Mouse (Mus musculus) neural tube, embryonic 15.5 days (tissue): ENCODE measurements around the gene Naga. TPM values are rescaled to one million over a fixed set of nuclear protein-coding genes. Genes with fewer than 3 reads are reported as not detected.

ENCODE experiments used
- ATAC-seq: fragments of 200-750 bp; cut with Nextera tagmentation; 2 replicates; pipeline ENCODE4 v1.8.0; 2017; ENCODE audit warnings: mild to moderate bottlenecking, moderate TSS enrichment, moderate library complexity; ENCODE audit not compliant: low FRiP score
- H3K27ac ChIP-seq: fragments of 300-500 bp; sonication (generic); replicated peaks from 2 replicates; pipeline ENCODE4 v1.5.1; 2015; ENCODE audit warnings: mild to moderate bottlenecking, inconsistent platforms
- H3K27me3 ChIP-seq: fragments of 300-500 bp; sonication (generic); replicated peaks from 2 replicates; pipeline ENCODE4 v1.6.1; 2015; ENCODE audit warnings: inconsistent platforms
- H3K36me3 ChIP-seq: fragments of 300-500 bp; sonication (generic); 2 replicates; pipeline ENCODE4 v1.6.1; 2015; ENCODE audit warnings: inconsistent platforms
- H3K4me1 ChIP-seq: fragments of 300-500 bp; sonication (generic); 2 replicates; pipeline ENCODE4 v1.6.1; 2015; ENCODE audit warnings: inconsistent platforms
- H3K4me2 ChIP-seq: fragments of 300-500 bp; sonication (generic); 2 replicates; pipeline ENCODE4 v1.6.1; 2015; ENCODE audit warnings: inconsistent platforms, mild to moderate bottlenecking, moderate library complexity
- H3K4me3 ChIP-seq: fragments of 300-500 bp; sonication (generic); replicated peaks from 2 replicates; pipeline ENCODE4 v1.5.1; 2015; ENCODE audit warnings: mild to moderate bottlenecking, inconsistent platforms
- H3K9ac ChIP-seq: fragments of 300-500 bp; sonication (generic); replicated peaks from 2 replicates; pipeline ENCODE4 v1.6.1; 2015; ENCODE audit warnings: mild to moderate bottlenecking, inconsistent platforms
- H3K9me3 ChIP-seq: fragments of 300-500 bp; sonication (generic); replicated peaks from 2 replicates; pipeline ENCODE4 v1.6.1; 2016; ENCODE audit warnings: inconsistent platforms
- WGBS: fragments of 180-500 bp; shearing (Covaris S2); methylation state at CpG from one replicate; pipeline ENCODE4 v1.1.7; 2015; ENCODE audit warnings: mixed read lengths; 5-methylcytosine and 5-hydroxymethylcytosine counted together
- polyA plus RNA-seq: library from polyadenylated mRNA; unstranded; fragments of >200 nt; fragmentation: Nextera tagmentation; extraction: Ambion mirVana; gene quantifications from 2 replicates; pipeline ENCODE4 v1.2.1, GENCODE M21; 2015

Gene Naga
- polyA plus RNA-seq, 1 experiment from 2014 or later = 33.4 TPM

- Histone ChIP-seq H3K9ac (peak overlapping the region; percentile 99), H3K36me3 (peaks cover 22% of the 10 kb centered on the region), H3K4me3 (peak overlapping the region; percentile 94), H3K4me1 (peaks cover 34% of the 10 kb centered on the region), H3K27me3 (no peaks in the 10 kb centered on the region), H3K4me2 (peak overlapping the region; percentile 90), H3K27ac (peak overlapping the region; percentile 92), H3K9me3 (no peaks in the 10 kb centered on the region)
- ATAC-seq = peak; percentile 49
- under 1% methylated on average over 23 of the region's 23 CpGs for WGBS
Measured at GRCm38 (mm10) chr15:82353745-82354113, 15.0 kb upstream of the Naga start.

GRCm38 (mm10) chr15:82353078-82353744, 14.5 kb upstream of the Naga start:
- peak overlapping the region; percentile 94 for H3K4me3 ChIP-seq
- peak overlapping the region; percentile 99 for H3K9ac ChIP-seq
- 29% methylated on average over 14 of the region's 14 CpGs for WGBS
- H3K9me3 ChIP-seq = no peaks in the 10 kb centered on the region
- peak overlapping the region; percentile 90 for H3K4me2 ChIP-seq
- no peaks in the 10 kb centered on the region for H3K27me3 ChIP-seq
- peaks cover 27% of the 10 kb centered on the region for H3K36me3 ChIP-seq
- peak overlapping the region; percentile 92 for H3K27ac ChIP-seq
- H3K4me1 ChIP-seq = peaks cover 36% of the 10 kb centered on the region
- ATAC-seq = 0 out of 2 replicates have a peak, but pooled peaks have one; percentile 1

GRCm38 (mm10) chr15:82351480-82351879, 12.8 kb upstream of the Naga start:
- 84% methylated on average over 3 of the region's 3 CpGs for WGBS
- Histone ChIP-seq H3K27ac (no peak overlapping the region), H3K4me1 (peaks cover 53% of the 10 kb centered on the region), H3K9me3 (no peaks in the 10 kb centered on the region), H3K9ac (no peak overlapping the region), H3K27me3 (no peaks in the 10 kb centered on the region), H3K36me3 (peaks cover 33% of the 10 kb centered on the region), H3K4me2 (0 out of 2 replicates have a peak overlapping the region, but pooled peaks have one; percentile 1), H3K4me3 (no peak overlapping the region)
- no peak for ATAC-seq

GRCm38 (mm10) chr15:82350349-82350748, 11.6 kb upstream of the Naga start:
- H3K4me2 ChIP-seq = no peak overlapping the region
- peaks cover 33% of the 10 kb centered on the region for H3K36me3 ChIP-seq
- H3K9me3 ChIP-seq = no peaks in the 10 kb centered on the region
- H3K27me3 ChIP-seq = no peaks in the 10 kb centered on the region
- no peak overlapping the region for H3K9ac ChIP-seq
- H3K4me1 ChIP-seq = peaks cover 54% of the 10 kb centered on the region
- H3K4me3 ChIP-seq = no peak overlapping the region
- ATAC-seq = no peak
- no peak overlapping the region for H3K27ac ChIP-seq
- WGBS = 89% methylated on average over 4 of the region's 4 CpGs

- no peak overlapping the region for H3K27ac ChIP-seq
- peaks cover 46% of the 10 kb centered on the region for H3K4me1 ChIP-seq
- no peak overlapping the region for H3K4me2 ChIP-seq
- no peaks in the 10 kb centered on the region for H3K27me3 ChIP-seq
- H3K36me3 ChIP-seq = peaks cover 33% of the 10 kb centered on the region
- WGBS = 83% methylated on average over 2 of the region's 2 CpGs
- no peaks in the 10 kb centered on the region for H3K9me3 ChIP-seq
- H3K9ac ChIP-seq = no peak overlapping the region
- no peak for ATAC-seq
- no peak overlapping the region for H3K4me3 ChIP-seq
Measured at GRCm38 (mm10) chr15:82348999-82349341, 10.2 kb upstream of the Naga start.

- Histone ChIP-seq H3K4me2 (no peak overlapping the region), H3K4me1 (peaks cover 45% of the 10 kb centered on the region), H3K36me3 (peaks cover 33% of the 10 kb centered on the region), H3K27ac (no peak overlapping the region; the same call in 1 of the 2 replicates), H3K9ac (no peak overlapping the region), H3K4me3 (no peak overlapping the region), H3K9me3 (no peaks in the 10 kb centered on the region), H3K27me3 (no peaks in the 10 kb centered on the region)
- whole genome bisulfite sequencing = 93% methylated on average over 8 of the region's 8 CpGs
- ATAC-seq = no peak
Measured at GRCm38 (mm10) chr15:82348258-82348998, 9.7 kb upstream of the Naga start.

- Histone ChIP-seq H3K27me3 (no peaks in the 10 kb centered on the region), H3K27ac (no peak overlapping the region), H3K4me1 (peaks cover 40% of the 10 kb centered on the region), H3K9ac (no peak overlapping the region), H3K36me3 (peaks cover 33% of the 10 kb centered on the region), H3K4me2 (peak overlapping the region; percentile 83), H3K9me3 (no peaks in the 10 kb centered on the region), H3K4me3 (no peak overlapping the region)
- WGBS = 90% methylated on average over 12 of the region's 12 CpGs
- no peak for ATAC-seq
Measured at GRCm38 (mm10) chr15:82347852-82348251, 9.1 kb upstream of the Naga start.

- peaks cover 33% of the 10 kb centered on the region for H3K36me3 ChIP-seq
- ATAC-seq = no peak
- H3K4me1 ChIP-seq = peaks cover 34% of the 10 kb centered on the region
- H3K4me3 ChIP-seq = peak overlapping the region; percentile 74
- no peak overlapping the region for H3K27ac ChIP-seq
- peak overlapping the region; percentile 83 for H3K4me2 ChIP-seq
- no peaks in the 10 kb centered on the region for H3K27me3 ChIP-seq
- H3K9me3 ChIP-seq = no peaks in the 10 kb centered on the region
- WGBS = 87% methylated on average over 4 of the region's 4 CpGs
- peak overlapping the region; percentile 56; the same call in 1 of the 2 replicates for H3K9ac ChIP-seq
Measured at GRCm38 (mm10) chr15:82347303-82347676, 8.6 kb upstream of the Naga start.

GRCm38 (mm10) chr15:82346580-82347302, 8.0 kb upstream of the Naga start:
- WGBS = 60% methylated on average over 14 of the region's 14 CpGs
- no peaks in the 10 kb centered on the region for H3K9me3 ChIP-seq
- no peak for ATAC-seq
- peaks cover 28% of the 10 kb centered on the region for H3K4me1 ChIP-seq
- H3K9ac ChIP-seq = peak overlapping the region; percentile 56
- no peaks in the 10 kb centered on the region for H3K27me3 ChIP-seq
- H3K36me3 ChIP-seq = peaks cover 33% of the 10 kb centered on the region
- peak overlapping the region; percentile 74 for H3K4me3 ChIP-seq
- H3K4me2 ChIP-seq = peak overlapping the region; percentile 83
- H3K27ac ChIP-seq = peak overlapping the region; percentile 96

GRCm38 (mm10) chr15:82345820-82346470, 7.2 kb upstream of the Naga start:
- Histone ChIP-seq H3K4me2 (peak overlapping the region; percentile 83), H3K27me3 (peaks cover 4% of the 10 kb centered on the region), H3K9me3 (no peaks in the 10 kb centered on the region), H3K9ac (peak overlapping the region; percentile 73), H3K27ac (peak overlapping the region; percentile 96), H3K36me3 (peaks cover 31% of the 10 kb centered on the region), H3K4me1 (peaks cover 25% of the 10 kb centered on the region), H3K4me3 (peak overlapping the region; percentile 74)
- WGBS = under 1% methylated on average over 47 of the region's 51 CpGs
- peak; percentile 99 for ATAC-seq

GRCm38 (mm10) chr15:82344971-82345370, 6.2 kb upstream of the Naga start:
- H3K4me1 ChIP-seq = peaks cover 26% of the 10 kb centered on the region
- no peak for ATAC-seq
- 86% methylated on average over 6 of the region's 6 CpGs for WGBS
- no peak overlapping the region for H3K4me2 ChIP-seq
- no peak overlapping the region for H3K9ac ChIP-seq
- peaks cover 14% of the 10 kb centered on the region for H3K27me3 ChIP-seq
- H3K36me3 ChIP-seq = peaks cover 23% of the 10 kb centered on the region
- no peak overlapping the region for H3K27ac ChIP-seq
- H3K4me3 ChIP-seq = no peak overlapping the region
- no peaks in the 10 kb centered on the region for H3K9me3 ChIP-seq
